ENCODE assay signal across 12 mouse cellular contexts in genomic region chr7:133967906-133968305, GRCm38 (mm10).
"Had no signal": no experiment of that assay in that cellular context is flagged by ENCODE, and none has a peak within 500 bp of the region (broad histone marks: within the 10 kb centered on the region; RNA-seq: fewer than 3 reads in every experiment).

No protein-coding gene starts in this region.

- H3K4me3 ChIP-seq: limb, embryonic 13.5 days; neural tube, embryonic 12.5 days had no signal

- H3K9me3 ChIP-seq: limb, embryonic 13.5 days; neural tube, embryonic 12.5 days had no signal

- H3K9ac ChIP-seq: limb, embryonic 13.5 days; liver, embryonic 14.5 days; neural tube, embryonic 12.5 days had no signal

- H3K27ac ChIP-seq: kidney, postnatal 0 days; limb, embryonic 13.5 days; liver, embryonic 14.5 days; neural tube, embryonic 12.5 days; stomach, postnatal 0 days had no signal

- H3K27me3 ChIP-seq: limb, embryonic 13.5 days; neural tube, embryonic 12.5 days had no signal

- DNase-seq: kidney, adult 9 months; kidney, postnatal 36 days; layer of hippocampus, adult 9-11 months; layer of hippocampus, postnatal 36 days; left cerebral cortex, postnatal 4 days; lung, adult 18-20 months; thymus, postnatal 4 days had no signal

- H3K4me1 ChIP-seq: neural tube, embryonic 12.5 days had no signal

- H3K36me3 ChIP-seq: limb, embryonic 13.5 days; neural tube, embryonic 12.5 days had no signal

- H3K4me2 ChIP-seq: limb, embryonic 13.5 days; neural tube, embryonic 12.5 days had no signal
